Mouse (Mus musculus) brain, embryonic 14.5 days (tissue): Measurements from ENCODE around the gene Mylk.

ENCODE experiments used
- CTCF ChIP-seq: fragments of 200-500 bp; IDR thresholded peaks from 2 replicates; pipeline ENCODE4 v1.5.1; 2012; ENCODE audit warnings: inconsistent platforms, mild to moderate bottlenecking, moderate library complexity, borderline replicate concordance; ENCODE audit not compliant: insufficient read depth, insufficient read length; ENCODE audit errors: extremely low read depth
- POLR2A ChIP-seq: fragments of 200-500 bp; IDR thresholded peaks from 2 replicates; pipeline ENCODE4 v1.6.1; 2012; ENCODE audit warnings: mild to moderate bottlenecking, inconsistent platforms, borderline replicate concordance; ENCODE audit not compliant: poor library complexity, insufficient read depth, insufficient read length, severe bottlenecking; ENCODE audit errors: extremely low read depth

DNA sequence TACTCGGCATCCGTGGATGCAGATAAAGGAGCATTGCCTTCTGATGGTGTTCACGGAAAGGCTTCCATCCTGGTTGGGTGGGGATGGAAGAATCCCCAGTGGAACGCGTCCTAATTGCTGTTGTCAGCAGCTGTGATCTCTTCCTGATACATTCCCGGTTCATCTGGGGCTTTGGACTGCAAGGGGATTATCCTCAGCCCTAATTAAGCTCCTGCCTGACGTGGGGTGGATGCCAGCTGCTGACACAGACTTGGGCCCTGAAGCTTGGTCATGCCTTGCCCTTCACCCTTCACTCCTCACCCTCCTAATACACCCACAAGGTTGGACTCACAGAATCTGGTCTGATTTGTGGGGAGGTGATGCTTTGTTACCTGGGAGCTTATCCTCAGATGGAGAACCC is 109.1 kb downstream of the Mylk start:
- no peak for TF ChIP-seq CTCF
- no peak for TF ChIP-seq POLR2A
